Mouse (Mus musculus): ENCODE measurements around the gene Dhrs13.

DNA sequence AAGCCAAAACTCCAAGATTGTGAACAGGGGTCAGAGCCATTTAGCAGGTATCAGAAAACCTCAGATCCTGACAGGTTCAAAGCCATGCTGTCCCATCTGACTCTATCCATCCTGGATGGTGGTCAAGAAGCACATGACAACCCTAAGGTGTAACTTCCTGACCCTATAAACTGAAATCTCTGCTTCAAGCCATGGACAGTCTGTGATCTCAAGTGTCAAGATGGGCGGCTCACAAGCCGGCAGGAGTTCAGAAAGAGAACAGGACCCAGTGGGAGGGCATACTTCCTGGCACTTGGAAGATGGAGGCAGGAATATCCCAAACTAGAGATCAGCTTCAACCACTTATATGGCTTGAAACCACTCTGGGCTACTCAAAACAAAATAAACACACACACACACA is 34.6 kb downstream of the Dhrs13 start:
- no peak for TF ChIP-seq CTCF (IDR thresholded peaks at IDR 0.05; ENCODE audit: extremely low read depth, insufficient read depth, insufficient read length, insufficient replicate concordance)
- no peak for TF ChIP-seq POLR2A (IDR thresholded peaks at IDR 0.05; ENCODE audit: low read depth, low read length)
